Mouse (Mus musculus): ENCODE data around the gene Sobp.

The Sobp gene

GRCm38 (mm10) chr10:43159333-43159732, 15.0 kb downstream of the Sobp start:
- no peak for DNase-seq (ENCODE audit: extremely low read depth, low read depth, low spot score)

GRCm38 (mm10) chr10:43158917-43159316, 15.4 kb downstream of the Sobp start:
- DNase-seq (ENCODE audit: extremely low read depth, low read depth, low spot score): no peak

- DNase-seq (ENCODE audit: extremely low read depth, low read depth, low spot score): no peak
Observed at GRCm38 (mm10) chr10:43155046-43155560, 19.2 kb downstream of the Sobp start.

GRCm38 (mm10) chr10:43152643-43153042, 21.7 kb downstream of the Sobp start:
- DNase-seq (ENCODE audit: extremely low read depth, low read depth, low spot score): no peak

- no peak for DNase-seq (ENCODE audit: extremely low read depth, low read depth, low spot score)
Observed at GRCm38 (mm10) chr10:43148456-43148855, 25.9 kb downstream of the Sobp start.

GRCm38 (mm10) chr10:43143173-43143572, 31.2 kb downstream of the Sobp start:
- no peak for DNase-seq (ENCODE audit: extremely low read depth, low read depth, low spot score)

GRCm38 (mm10) chr10:43134027-43134426, 40.3 kb downstream of the Sobp start:
- DNase-seq (ENCODE audit: extremely low read depth, low read depth, low spot score): no peak

- no peak for DNase-seq (ENCODE audit: extremely low read depth, low read depth, low spot score)
Observed at GRCm38 (mm10) chr10:43128750-43129149, 45.6 kb downstream of the Sobp start.

GRCm38 (mm10) chr10:43124561-43124960, 49.8 kb downstream of the Sobp start:
- DNase-seq (ENCODE audit: extremely low read depth, low read depth, low spot score): no peak

GRCm38 (mm10) chr10:43124156-43124555, 50.2 kb downstream of the Sobp start:
- DNase-seq (ENCODE audit: extremely low read depth, low read depth, low spot score): no peak

GRCm38 (mm10) chr10:43123422-43123821, 50.9 kb downstream of the Sobp start:
- DNase-seq (ENCODE audit: extremely low read depth, low read depth, low spot score): no peak

- no peak for DNase-seq (ENCODE audit: extremely low read depth, low read depth, low spot score)
Observed at GRCm38 (mm10) chr10:43120688-43121450, 53.5 kb downstream of the Sobp start.

- DNase-seq (ENCODE audit: extremely low read depth, low read depth, low spot score): no peak
Observed at GRCm38 (mm10) chr10:43116083-43116927, 58.0 kb downstream of the Sobp start.

GRCm38 (mm10) chr10:43112296-43112695, 62.0 kb downstream of the Sobp start:
- no peak for DNase-seq (ENCODE audit: extremely low read depth, low read depth, low spot score)

GRCm38 (mm10) chr10:43106616-43107015, 67.7 kb downstream of the Sobp start:
- DNase-seq (ENCODE audit: extremely low read depth, low read depth, low spot score): no peak

- DNase-seq (ENCODE audit: extremely low read depth, low read depth, low spot score): no peak
Observed at GRCm38 (mm10) chr10:43106196-43106595, 68.1 kb downstream of the Sobp start.

- no peak for DNase-seq (ENCODE audit: extremely low read depth, low read depth, low spot score)
Observed at GRCm38 (mm10) chr10:43100513-43100912, 73.8 kb downstream of the Sobp start.

GRCm38 (mm10) chr10:43099229-43099628, 75.1 kb downstream of the Sobp start:
- DNase-seq (ENCODE audit: extremely low read depth, low read depth, low spot score): no peak

GRCm38 (mm10) chr10:43097755-43098154, 76.6 kb downstream of the Sobp start:
- no peak for DNase-seq (ENCODE audit: extremely low read depth, low read depth, low spot score)

GRCm38 (mm10) chr10:43096614-43097013, 77.7 kb downstream of the Sobp start:
- no peak for DNase-seq (ENCODE audit: extremely low read depth, low read depth, low spot score)

- DNase-seq (ENCODE audit: extremely low read depth, low read depth, low spot score): no peak
Observed at GRCm38 (mm10) chr10:43094537-43094936, 79.8 kb downstream of the Sobp start.

- no peak for DNase-seq (ENCODE audit: extremely low read depth, low read depth, low spot score)
Observed at GRCm38 (mm10) chr10:43093440-43093839, 80.9 kb downstream of the Sobp start.

All from fat pad, adult 2 months (tissue).